Mouse (Mus musculus): Measurements from ENCODE around the gene Slc39a10. TPM values are rescaled to one million over a fixed set of nuclear protein-coding genes. Genes with fewer than 3 reads are reported as not detected.
"Not testable (repeated sequence)": the region's sequence is repeated elsewhere in the genome, so short reads cannot be mapped to it uniquely, and the experiment has no call there.

Slc39a10 gene
- total and polyA plus RNA-seq, 3 experiments: 14.9 to 17.7 TPM; not detected in 1

GRCm38 (mm10) chr1:46822256-46822972 is 70.2 kb downstream of the Slc39a10 start (continued):
- TF ChIP-seq ETS1 (IDR thresholded peaks at IDR 0.05; ENCODE audit: low read depth, low read length) (0 out of 2 replicates have a peak, but pooled peaks have one; percentile 40), NELFE (IDR thresholded peaks at IDR 0.05; ENCODE audit: low read depth, low read length) (no peak), ZNF384 (IDR thresholded peaks at IDR 0.05; ENCODE audit: low read depth, low read length) (no peak), UBTF (IDR thresholded peaks at IDR 0.05; ENCODE audit: borderline replicate concordance, insufficient read depth, low read depth, low read length) (no peak), RAD21 (IDR thresholded peaks at IDR 0.05; ENCODE audit: low read depth, low read length) (no peak), EP300 (IDR thresholded peaks at IDR 0.05; ENCODE audit: low read depth in 1 of 2, low read length in 2 of 2) (peak; percentile 72 to 77; a peak in 3 of 4 replicates), ZMIZ1 (IDR thresholded peaks at IDR 0.05; ENCODE audit: low read depth, low read length) (no peak), POLR2A (IDR thresholded peaks at IDR 0.05; ENCODE audit: control insufficient read depth in 1 of 2, insufficient read depth in 1 of 2, low read depth in 1 of 2, low read length in 2 of 2, poor library complexity in 1 of 2) (no peak), MXI1 (IDR thresholded peaks at IDR 0.05; ENCODE audit: low read depth, low read length) (peak; percentile 41; the same call in 1 of the 2 replicates), KAT2A (conservative IDR thresholded peaks at IDR 0.05; ENCODE audit: low read depth, low read length) (no peak)

GRCm38 (mm10) chr1:46817934-46818333 is 74.7 kb downstream of the Slc39a10 start:
- Histone ChIP-seq H3K36me3 (ENCODE audit: control insufficient read depth in 1 of 2, insufficient read depth in 2 of 2, low read length in 2 of 2) (peaks cover 0 to 11% of the 10 kb centered on the region in 2 experiments; a peak in 3 of 4 replicates), H3K4me1 (ENCODE audit: control insufficient read depth in 1 of 2, insufficient read depth in 2 of 2, low read length in 2 of 2) (peaks cover 0 to 4% of the 10 kb centered on the region in 2 experiments; a peak in 2 of 4 replicates), H3K27me3 (ENCODE audit: control insufficient read depth in 1 of 2, insufficient read depth in 2 of 2, low read length in 2 of 2) (no peaks in the 10 kb centered on the region), H3K27ac (ENCODE audit: control insufficient read depth, low read depth, low read length) (no peak overlapping the region), H3K4me3 (ENCODE audit: control insufficient read depth in 1 of 2, insufficient read depth in 1 of 2, low read depth in 2 of 2, low read length in 2 of 2) (no peak overlapping the region), H3K9ac (ENCODE audit: control insufficient read depth, low read depth, low read length, poor library complexity, severe bottlenecking) (no peak overlapping the region), H3K9me3 (replicated peaks; ENCODE audit: insufficient read depth, low read length) (no peaks in the 10 kb centered on the region), H3K79me2 (ENCODE audit: control insufficient read depth, insufficient read depth, low read length, poor library complexity) (no peaks in the 10 kb centered on the region)
- no peak for DNase-seq (ENCODE audit: low read depth, low spot score)
- TF ChIP-seq HCFC1 (IDR thresholded peaks at IDR 0.05; ENCODE audit: low read depth, low read length): no peak
- TF ChIP-seq SIN3A (IDR thresholded peaks at IDR 0.05; ENCODE audit: low read length): no peak
- no peak for TF ChIP-seq MAZ (IDR thresholded peaks at IDR 0.05; ENCODE audit: low read depth, low read length)
- TF ChIP-seq POLR2A (IDR thresholded peaks at IDR 0.05; ENCODE audit: control insufficient read depth in 1 of 2, insufficient read depth in 1 of 2, low read depth in 1 of 2, low read length in 2 of 2, poor library complexity in 1 of 2): no peak
- no peak for TF ChIP-seq KAT2A (conservative IDR thresholded peaks at IDR 0.05; ENCODE audit: low read depth, low read length)
- no peak for TF ChIP-seq CHD1 (IDR thresholded peaks at IDR 0.05; ENCODE audit: low read depth, low read length)
- no peak for TF ChIP-seq MAX (IDR thresholded peaks at IDR 0.05; ENCODE audit: low read length)
- TF ChIP-seq POLR2AphosphoS2 (IDR thresholded peaks at IDR 0.05; ENCODE audit: low read length): no peak
- TF ChIP-seq CHD2 (IDR thresholded peaks at IDR 0.05; ENCODE audit: low read length): no peak
- no peak for TF ChIP-seq MYB (IDR thresholded peaks at IDR 0.05; ENCODE audit: low read depth, low read length)
- no peak for TF ChIP-seq JUND (IDR thresholded peaks at IDR 0.05; ENCODE audit: low read depth, low read length)
- no peak for TF ChIP-seq TAL1 (IDR thresholded peaks at IDR 0.05; ENCODE audit: low read length)
- TF ChIP-seq ZMIZ1 (IDR thresholded peaks at IDR 0.05; ENCODE audit: low read depth, low read length): no peak
- TF ChIP-seq ZC3H11A (IDR thresholded peaks at IDR 0.05; ENCODE audit: low read depth, low read length): no peak

- H3K4me3 ChIP-seq (ENCODE audit: control insufficient read depth in 1 of 2, insufficient read depth in 1 of 2, low read depth in 2 of 2, low read length in 2 of 2); H3K79me2 ChIP-seq (ENCODE audit: control insufficient read depth, insufficient read depth, low read length, poor library complexity); H3K27ac ChIP-seq (ENCODE audit: control insufficient read depth, low read depth, low read length); H3K9me3 ChIP-seq (replicated peaks; ENCODE audit: insufficient read depth, low read length); H3K36me3 ChIP-seq (ENCODE audit: control insufficient read depth in 1 of 2, insufficient read depth in 2 of 2, low read length in 2 of 2); H3K27me3 ChIP-seq (ENCODE audit: control insufficient read depth in 1 of 2, insufficient read depth in 2 of 2, low read length in 2 of 2); DNase-seq (ENCODE audit: low read depth, low spot score); H3K9ac ChIP-seq (ENCODE audit: control insufficient read depth, low read depth, low read length, poor library complexity, severe bottlenecking); H3K4me1 ChIP-seq (ENCODE audit: control insufficient read depth in 1 of 2, insufficient read depth in 2 of 2, low read length in 2 of 2): not testable (repeated sequence)
These were observed 84.0 kb downstream of the Slc39a10 start for GRCm38 (mm10) chr1:46808630-46809029.
